Mouse (Mus musculus) midbrain, embryonic 14.5 days (tissue): ENCODE results near the gene Pcbp1. TPM values are rescaled to one million over a fixed set of nuclear protein-coding genes. Genes with fewer than 3 reads are reported as not detected.
"Not testable (repeated sequence)": the region's sequence is repeated elsewhere in the genome, so short reads cannot be mapped to it uniquely, and the experiment has no call there.

Experiments
- ATAC-seq: fragments of 200-750 bp; cut with Nextera tagmentation; 2 replicates; pipeline ENCODE4 v1.8.0; 2017; ENCODE audit warnings: moderate number of reproducible peaks, moderate library complexity; ENCODE audit not compliant: low FRiP score, low TSS enrichment
- DNase-seq: peaks from one replicate; pipeline ENCODE4 v3.0.0-alpha.2; 2015
- H3K27ac ChIP-seq: fragments of 300-500 bp; sonication (generic); replicated peaks from 2 replicates; pipeline ENCODE4 v1.5.1; 2014; ENCODE audit warnings: mild to moderate bottlenecking, low read depth, low read length, moderate library complexity
- H3K27me3 ChIP-seq: fragments of 300-500 bp; sonication (generic); 2 replicates; pipeline ENCODE4 v1.6.1; 2014; ENCODE audit warnings: low read length, control low read depth, mixed read lengths; ENCODE audit not compliant: control insufficient read depth, insufficient read depth
- H3K36me3 ChIP-seq: fragments of 300-500 bp; sonication (generic); 2 replicates; pipeline ENCODE4 v1.6.1; 2014; ENCODE audit warnings: low read length, control low read depth; ENCODE audit not compliant: control insufficient read depth, insufficient read depth
- H3K4me1 ChIP-seq: fragments of 300-500 bp; sonication (generic); 2 replicates; pipeline ENCODE4 v1.6.1; 2014; ENCODE audit warnings: mild to moderate bottlenecking, antibody characterized with exemption, low read length, control low read depth; ENCODE audit not compliant: control insufficient read depth, insufficient read depth
- H3K4me2 ChIP-seq: fragments of 300-500 bp; sonication (generic); 2 replicates; pipeline ENCODE4 v1.6.1; 2014; ENCODE audit warnings: mild to moderate bottlenecking, low read length, moderate library complexity
- H3K4me3 ChIP-seq: fragments of 300-500 bp; sonication (generic); replicated peaks from 2 replicates; pipeline ENCODE4 v1.5.1; 2014; ENCODE audit warnings: low read depth, low read length
- H3K9ac ChIP-seq: fragments of 300-500 bp; sonication (generic); replicated peaks from 2 replicates; pipeline ENCODE4 v1.6.1; 2014; ENCODE audit warnings: mild to moderate bottlenecking, low read length, moderate library complexity
- H3K9me3 ChIP-seq: fragments of 300-500 bp; sonication (generic); 2 replicates; pipeline ENCODE4 v1.6.1; 2016; ENCODE audit warnings: low read length, control low read depth, mixed read lengths; ENCODE audit not compliant: control insufficient read depth
- WGBS: fragments of 180-500 bp; shearing (Covaris S2); extraction: QIAGEN DNeasy Blood & Tissue Kit; methylation state at CpG from one replicate; pipeline ENCODE4 v1.1.7; 2014; 5-methylcytosine and 5-hydroxymethylcytosine counted together
- polyA plus RNA-seq: library from polyadenylated mRNA; unstranded; fragments of >200 nt; fragmentation: Nextera tagmentation; extraction: Ambion mirVana; gene quantifications from 2 replicates; pipeline ENCODE4 v1.2.1, GENCODE M21; 2014

Pcbp1 gene
- polyA plus RNA-seq, 1 experiment from 2014 or later: 325 TPM

DNA sequence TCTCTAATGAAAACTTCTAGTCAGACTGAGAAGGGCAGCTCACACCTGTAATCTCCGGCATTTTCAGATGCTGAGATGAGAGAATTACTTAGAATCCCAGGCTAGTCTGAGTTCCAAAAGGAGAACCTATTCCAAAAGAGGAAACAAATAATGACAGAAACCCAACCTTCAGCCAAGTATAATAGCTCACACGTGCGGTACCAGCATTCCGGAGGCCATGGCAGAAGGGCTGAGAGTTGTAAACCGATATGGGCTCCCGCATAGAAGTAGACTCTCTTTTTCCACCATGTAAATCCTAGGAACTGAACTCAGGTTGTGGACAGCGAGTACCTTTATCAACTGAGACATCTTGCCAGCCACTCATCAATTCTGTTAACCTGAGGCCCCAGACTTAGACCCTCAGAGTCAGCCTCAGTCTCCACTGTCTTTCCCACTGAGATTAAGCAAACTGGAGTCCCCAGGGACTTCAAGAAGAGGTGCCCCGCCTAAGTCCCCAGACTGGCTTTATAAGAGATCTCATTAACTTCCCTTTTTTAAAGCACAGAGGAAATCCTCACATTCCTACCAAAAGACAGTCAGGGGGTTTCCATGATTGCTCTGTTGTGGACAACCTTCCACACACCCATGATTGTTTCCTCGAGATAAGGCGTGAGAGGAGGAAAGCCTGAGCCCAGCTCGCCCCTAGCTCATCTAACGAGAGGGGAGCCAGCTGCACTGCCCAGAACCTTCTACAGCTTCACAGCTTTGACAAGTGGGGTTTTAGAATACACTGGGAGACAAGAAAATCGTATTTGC is 32.5 kb downstream of the Pcbp1 start:
- Histone ChIP-seq H3K4me3 (no peak overlapping the region), H3K4me1 (no peaks in the 10 kb centered on the region), H3K4me2 (no peak overlapping the region), H3K36me3 (no peaks in the 10 kb centered on the region), H3K9me3 (no peaks in the 10 kb centered on the region), H3K27ac (no peak overlapping the region), H3K27me3 (no peaks in the 10 kb centered on the region), H3K9ac (no peak overlapping the region)
- 80% methylated on average over 13 of the region's 13 CpGs for WGBS
- ATAC-seq: no peak
- no peak for DNase-seq

DNA sequence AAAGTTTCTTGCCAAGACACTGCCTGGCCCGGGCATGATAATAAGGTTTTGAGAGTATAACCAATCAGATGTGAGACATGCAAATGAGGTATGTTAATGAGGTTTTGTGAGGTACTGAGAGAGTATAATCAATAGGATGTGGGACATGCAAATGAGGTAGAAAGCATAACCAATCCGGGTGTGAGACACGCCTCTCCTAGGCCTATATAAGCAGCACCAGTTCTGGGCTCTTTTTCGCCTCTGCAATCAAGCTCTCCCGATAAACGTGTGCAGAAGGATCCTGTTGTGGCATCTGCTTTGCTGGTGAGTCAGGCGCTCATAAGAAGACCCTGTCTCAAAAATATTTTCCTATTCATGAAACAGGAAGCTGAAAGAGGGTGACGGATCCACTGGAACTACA is 35.7 kb downstream of the Pcbp1 start:
- not testable (repeated sequence) for H3K27ac ChIP-seq, H3K9ac ChIP-seq, H3K4me2 ChIP-seq, DNase-seq, ATAC-seq, H3K27me3 ChIP-seq, H3K4me3 ChIP-seq, H3K9me3 ChIP-seq, H3K36me3 ChIP-seq
- 94% methylated on average over 8 of the region's 8 CpGs for WGBS
- peaks cover 14% of the 10 kb centered on the region for H3K4me1 ChIP-seq

DNA sequence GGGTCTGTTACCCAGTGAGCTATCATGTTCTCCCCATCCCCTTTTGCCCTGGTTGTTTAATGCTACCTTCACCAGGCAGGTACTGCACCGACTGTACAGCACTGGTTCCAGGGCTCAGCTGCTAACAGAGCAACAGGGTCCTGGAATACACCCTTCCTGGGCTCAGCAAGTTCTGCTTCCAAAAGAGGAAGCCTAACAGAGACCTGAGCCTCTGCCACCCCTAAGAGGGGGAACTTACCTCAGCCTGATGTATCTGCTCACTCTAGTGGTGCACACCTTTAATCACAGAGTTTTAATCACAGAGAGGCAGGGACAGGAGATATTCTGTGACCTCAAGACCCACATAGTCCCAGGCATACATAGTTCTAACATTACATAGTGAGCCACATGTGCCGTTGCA is 36.2 kb downstream of the Pcbp1 start:
- Histone ChIP-seq H3K36me3 (no peaks in the 10 kb centered on the region), H3K4me1 (peaks cover 14% of the 10 kb centered on the region), H3K4me3 (no peak overlapping the region), H3K9ac (no peak overlapping the region), H3K9me3 (no peaks in the 10 kb centered on the region), H3K27me3 (no peaks in the 10 kb centered on the region), H3K4me2 (no peak overlapping the region), H3K27ac (no peak overlapping the region)
- WGBS: 100% methylated on average over 2 of the region's 2 CpGs
- no peak for DNase-seq
- ATAC-seq: no peak

DNA sequence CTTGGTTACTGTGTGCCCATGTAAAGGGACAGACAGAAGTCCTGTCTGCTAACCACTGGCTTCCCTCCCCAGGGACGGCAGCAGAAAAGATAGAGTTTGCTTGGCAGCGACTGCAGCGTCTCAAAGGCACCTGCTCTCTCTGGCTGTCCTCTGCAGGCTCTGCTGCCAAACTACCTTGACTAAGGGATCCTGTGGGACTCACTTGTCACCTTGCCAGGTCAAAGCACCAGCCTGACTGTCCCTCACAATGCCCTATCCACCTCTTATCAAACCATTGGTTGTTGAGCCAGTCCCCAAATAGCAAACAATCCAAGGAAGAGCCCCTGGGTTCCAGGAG is 38.0 kb downstream of the Pcbp1 start:
- H3K36me3 ChIP-seq: no peaks in the 10 kb centered on the region
- H3K9me3 ChIP-seq: no peaks in the 10 kb centered on the region
- peak overlapping the region; percentile 52 for H3K4me2 ChIP-seq
- WGBS: 18% methylated on average over 3 of the region's 3 CpGs
- H3K4me1 ChIP-seq: peaks cover 14% of the 10 kb centered on the region
- DNase-seq (no peak), ATAC-seq (peak; percentile 19; the same call in 1 of the 2 replicates)
- peak overlapping the region; percentile 98 for H3K27ac ChIP-seq
- peak overlapping the region; percentile 66 for H3K9ac ChIP-seq
- H3K4me3 ChIP-seq: no peak overlapping the region
- H3K27me3 ChIP-seq: no peaks in the 10 kb centered on the region

DNA sequence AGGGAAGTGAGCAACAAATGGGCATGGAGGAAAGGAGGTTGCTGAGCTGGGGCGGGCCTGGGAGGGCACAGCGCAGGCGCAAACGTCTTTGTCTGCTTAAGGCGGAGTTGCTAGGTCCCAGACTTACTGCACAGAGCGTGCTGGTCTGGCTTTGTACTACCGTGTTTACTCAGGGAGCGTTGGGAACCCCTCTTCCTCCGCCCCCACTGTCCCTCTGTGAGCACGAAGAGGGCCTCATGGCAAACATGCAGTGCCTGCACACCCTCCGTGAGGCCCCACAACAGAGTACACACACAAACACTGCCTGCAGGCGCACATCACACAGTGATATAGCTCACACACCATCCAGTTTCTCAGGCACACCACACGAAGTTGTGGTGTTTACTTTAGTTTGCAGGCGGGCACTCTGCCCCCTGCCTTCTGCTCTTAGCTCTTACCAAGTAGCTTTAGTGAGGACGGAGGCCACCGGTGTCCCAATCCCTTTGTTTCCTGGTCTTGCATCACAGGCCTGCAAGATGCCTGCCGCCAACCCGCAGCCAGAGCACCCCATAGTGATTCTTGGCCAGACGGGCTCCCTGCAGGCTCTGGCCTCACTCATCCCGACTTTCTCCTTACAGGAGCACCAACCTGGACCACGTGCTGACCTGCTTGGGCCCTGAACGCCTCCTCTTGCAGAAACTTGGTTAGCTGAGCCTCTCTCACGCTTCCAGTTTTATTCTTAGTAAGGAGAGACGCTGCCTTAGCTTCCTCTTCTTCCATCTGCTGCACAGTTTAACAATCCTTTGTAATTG is 38.6 kb downstream of the Pcbp1 start:
- Histone ChIP-seq H3K4me2 (peak overlapping the region; percentile 52), H3K4me3 (0 out of 2 replicates have a peak overlapping the region, but pooled peaks have one; percentile 7), H3K27ac (peak overlapping the region; percentile 98), H3K27me3 (no peaks in the 10 kb centered on the region), H3K36me3 (no peaks in the 10 kb centered on the region), H3K9me3 (no peaks in the 10 kb centered on the region), H3K4me1 (peaks cover 14% of the 10 kb centered on the region), H3K9ac (peak overlapping the region; percentile 66)
- peak; percentile 91 for DNase-seq
- ATAC-seq: peak; percentile 90
- 3% methylated on average over 24 of the region's 24 CpGs for WGBS

DNA sequence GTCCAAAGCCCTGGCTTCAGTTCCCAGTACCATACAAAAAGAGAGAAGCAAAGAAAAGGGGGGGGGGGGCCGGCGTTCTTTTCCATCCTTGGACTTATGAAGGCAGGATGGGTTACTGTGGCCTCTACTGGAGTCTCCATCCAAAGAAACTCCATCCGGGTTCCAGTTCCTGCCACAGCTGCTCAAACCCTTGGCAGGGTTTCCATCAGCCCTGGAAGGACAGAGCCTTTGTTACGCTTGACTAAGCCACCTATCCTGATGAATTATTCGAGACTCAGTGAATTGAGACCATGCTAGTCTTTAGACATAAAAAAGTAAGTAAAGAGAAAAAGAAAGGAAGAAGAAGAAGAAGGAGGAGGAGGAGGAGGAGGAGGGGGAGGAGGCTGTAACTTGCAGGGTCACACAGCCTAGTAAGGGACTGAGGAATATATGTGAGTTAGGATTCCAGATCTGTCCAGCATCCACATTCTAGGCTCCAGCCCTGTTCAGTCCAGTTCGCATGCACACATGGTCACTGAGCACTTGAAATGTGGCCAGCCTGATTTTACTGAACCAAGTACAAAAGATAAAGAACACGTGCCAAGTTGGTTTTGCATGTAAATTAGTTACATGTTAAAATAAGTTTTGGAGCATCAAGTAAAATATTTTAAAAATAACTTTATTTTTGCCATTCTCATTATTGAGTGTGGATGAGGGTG is 40.0 kb downstream of the Pcbp1 start:
- Histone ChIP-seq H3K9me3 (no peaks in the 10 kb centered on the region), H3K9ac (no peak overlapping the region), H3K27me3 (no peaks in the 10 kb centered on the region), H3K27ac (no peak overlapping the region), H3K4me3 (no peak overlapping the region), H3K4me2 (no peak overlapping the region), H3K4me1 (peaks cover 14% of the 10 kb centered on the region), H3K36me3 (no peaks in the 10 kb centered on the region)
- DNase-seq: peak; percentile 20
- no peak for ATAC-seq
- 54% methylated on average over 7 of the region's 7 CpGs for WGBS

DNA sequence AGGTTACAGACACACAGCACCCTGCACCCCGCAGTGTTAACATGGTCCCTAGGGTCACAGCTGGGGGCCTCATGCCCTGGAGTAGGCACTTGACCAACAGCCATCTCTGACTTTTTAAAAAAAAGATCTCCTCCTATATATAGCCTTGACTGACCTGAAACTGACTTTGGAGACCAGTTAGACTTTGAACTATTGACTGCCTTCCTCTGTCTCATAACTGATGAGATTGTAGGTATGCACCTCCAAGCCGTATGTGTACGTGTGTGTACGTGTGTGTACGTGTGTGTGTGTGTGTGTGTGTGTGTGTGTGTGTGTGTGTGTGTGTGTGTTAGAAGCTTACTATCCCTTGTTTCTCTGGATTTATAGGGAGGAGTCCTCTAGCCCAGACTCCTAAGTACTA is 44.2 kb downstream of the Pcbp1 start:
- no peak for DNase-seq
- Histone ChIP-seq H3K4me2 (no peak overlapping the region), H3K9ac (no peak overlapping the region), H3K4me1 (0 out of 2 replicates have a peak, but pooled peaks cover 4% of the 10 kb centered on the region), H3K4me3 (no peak overlapping the region), H3K9me3 (no peaks in the 10 kb centered on the region), H3K27ac (no peak overlapping the region), H3K36me3 (no peaks in the 10 kb centered on the region), H3K27me3 (no peaks in the 10 kb centered on the region)
- 95% methylated on average over 5 of the region's 5 CpGs for WGBS
- no peak for ATAC-seq

DNA sequence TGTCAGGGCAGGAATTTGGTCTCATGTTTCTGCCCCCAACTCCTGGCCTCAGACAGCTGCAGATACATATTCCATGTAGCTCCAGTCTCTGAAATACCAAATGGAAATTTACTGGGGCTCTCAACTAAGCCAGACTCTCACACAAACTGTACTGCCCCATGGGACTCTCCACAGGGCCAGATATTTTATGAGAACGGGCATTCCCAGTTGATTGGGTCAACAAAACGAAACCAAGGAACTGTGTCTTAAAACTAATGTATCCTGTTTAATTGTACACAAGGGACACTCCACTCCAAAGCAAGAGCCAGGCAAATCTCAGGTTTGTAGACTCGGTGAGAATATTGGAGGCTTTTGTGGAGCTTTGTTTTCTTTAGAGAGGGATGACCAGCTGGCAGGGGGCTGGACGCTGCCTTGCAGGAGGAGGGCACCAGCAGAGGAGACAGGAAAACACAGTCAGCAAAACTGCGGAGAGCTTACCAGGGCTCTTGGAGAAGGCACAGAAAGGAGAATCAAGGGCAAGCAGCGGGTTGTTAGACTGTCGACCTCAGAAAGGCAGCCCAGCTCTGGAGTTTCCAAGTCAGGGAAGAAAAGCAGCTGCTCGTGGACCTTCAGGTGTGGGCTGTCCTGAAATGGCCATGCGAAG is 45.8 kb downstream of the Pcbp1 start:
- Histone ChIP-seq H3K9me3 (no peaks in the 10 kb centered on the region), H3K27ac (peak overlapping the region; percentile 60; the same call in 1 of the 2 replicates), H3K4me2 (no peak overlapping the region), H3K4me3 (no peak overlapping the region), H3K27me3 (no peaks in the 10 kb centered on the region), H3K36me3 (no peaks in the 10 kb centered on the region), H3K9ac (no peak overlapping the region), H3K4me1 (0 out of 2 replicates have a peak, but pooled peaks cover 4% of the 10 kb centered on the region)
- WGBS: 37% methylated on average over 9 of the region's 9 CpGs
- DNase-seq: peak; percentile 28
- no peak for ATAC-seq
